Mouse (Mus musculus): ENCODE measurements around the gene Ivns1abp. TPM values are rescaled to one million over a fixed set of nuclear protein-coding genes. Genes with fewer than 3 reads are reported as not detected.
"Not testable (repeated sequence)": the region's sequence is repeated elsewhere in the genome, so short reads cannot be mapped to it uniquely, and the experiment has no call there.

The Ivns1abp gene
- total RNA-seq (2021): 100 to 1,000 TPM; 129 to 162 TPM

- DNase-seq (ENCODE audit: low spot score in 2 of 2): peak; percentile 97 to 99
- intact Hi-C loops (cut with DNase I): loop anchor here (1.0 to 5.0 kb wide), 5 partner anchors 42 to 265 kb away; no protein-coding TSS in a partner anchor
These were observed at the start of gene Ivns1abp for GRCm38 (mm10) chr1:151344283-151345108. Ivns1abp (plus strand) TSS chr1:151344477.

GRCm38 (mm10) chr1:151295486-151295885, 48.8 kb upstream of the Ivns1abp start:
- intact Hi-C loops (cut with DNase I): no loop called here

GRCm38 (mm10) chr1:151296621-151297020, 47.7 kb upstream of the Ivns1abp start:
- no peak for DNase-seq (ENCODE audit: low spot score in 2 of 2)
- intact Hi-C loops (cut with DNase I): no loop called here

More at GRCm38 (mm10) chr1:151295486-151295885, 48.8 kb upstream of the Ivns1abp start:
- DNase-seq (ENCODE audit: low spot score in 2 of 2): no peak

GRCm38 (mm10) chr1:151297025-151297424, 47.3 kb upstream of the Ivns1abp start:
- intact Hi-C loops (cut with DNase I): no loop called here

GRCm38 (mm10) chr1:151297596-151297995, 46.7 kb upstream of the Ivns1abp start:
- no peak for DNase-seq (ENCODE audit: low spot score in 2 of 2)
- intact Hi-C loops (cut with DNase I): no loop called here

More at GRCm38 (mm10) chr1:151297025-151297424, 47.3 kb upstream of the Ivns1abp start:
- no peak for DNase-seq (ENCODE audit: low spot score in 2 of 2)

- DNase-seq (ENCODE audit: low spot score in 2 of 2): no peak
- intact Hi-C loops (cut with DNase I): loop anchor here (5.0 kb wide), 1 partner anchor 41 kb away; the partner anchor contains the start of gene Ivns1abp
These were observed 42.8 kb upstream of the Ivns1abp start for GRCm38 (mm10) chr1:151301456-151301855.

- peak; percentile 36 to 78 for DNase-seq (ENCODE audit: low spot score in 2 of 2)
- intact Hi-C loops (cut with DNase I): loop anchor here (5.0 kb wide), 1 partner anchor 40 kb away; the partner anchor contains the start of gene Ivns1abp
These were observed 42.4 kb upstream of the Ivns1abp start for GRCm38 (mm10) chr1:151301904-151302303.

GRCm38 (mm10) chr1:151303265-151303664, 41.0 kb upstream of the Ivns1abp start:
- intact Hi-C loops (cut with DNase I): loop anchor here (5.0 kb wide), 1 partner anchor 39 kb away; the partner anchor contains the start of gene Ivns1abp

DNA sequence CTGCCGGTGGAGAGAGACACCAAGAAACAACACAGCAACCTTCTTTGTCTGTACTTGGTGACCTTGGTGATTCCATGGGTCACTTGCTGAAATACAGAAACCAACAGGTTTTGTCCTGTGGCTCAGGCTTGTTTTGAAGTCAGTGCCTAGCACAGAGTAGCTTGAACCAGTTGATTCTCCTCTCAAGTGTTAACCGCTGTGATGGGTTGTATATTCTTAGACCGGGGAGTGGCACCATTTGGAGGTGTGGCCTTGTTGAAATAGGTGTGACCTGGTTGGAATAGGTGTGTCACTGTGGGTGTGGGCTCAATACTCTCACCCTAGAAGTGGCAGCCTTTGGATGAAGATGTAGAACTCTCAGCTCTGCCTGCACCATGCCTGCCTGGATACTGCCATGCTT, 39.3 kb upstream of the Ivns1abp start:
- intact Hi-C loops (cut with DNase I); DNase-seq (ENCODE audit: low spot score in 2 of 2): not testable (repeated sequence)

More at GRCm38 (mm10) chr1:151303265-151303664, 41.0 kb upstream of the Ivns1abp start:
- DNase-seq (ENCODE audit: low spot score in 2 of 2): no peak

GRCm38 (mm10) chr1:151307059-151307458, 37.2 kb upstream of the Ivns1abp start:
- no peak for DNase-seq (ENCODE audit: low spot score in 2 of 2)
- intact Hi-C loops (cut with DNase I): no loop called here

DNA sequence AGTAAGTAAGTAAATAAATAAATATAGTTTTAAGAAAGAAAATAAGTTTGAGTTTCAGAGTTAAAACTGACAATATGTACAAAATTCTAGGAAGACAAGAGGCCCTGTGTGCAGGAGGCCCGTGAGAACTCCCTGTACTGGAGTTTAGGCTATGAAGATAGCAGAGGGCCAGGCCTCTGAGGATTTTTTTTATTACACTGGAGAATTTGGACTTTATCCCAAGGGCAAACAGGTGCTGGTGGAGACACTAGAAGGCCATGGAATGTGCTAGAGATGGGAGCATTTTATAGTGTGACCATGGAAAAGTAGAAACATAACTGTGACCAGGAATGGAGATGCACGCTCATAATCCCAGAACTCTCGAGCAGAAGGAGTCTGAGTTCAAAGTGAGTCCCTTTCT, 36.5 kb upstream of the Ivns1abp start:
- intact Hi-C loops (cut with DNase I): no loop called here
- DNase-seq (ENCODE audit: low spot score in 2 of 2): no peak

- intact Hi-C loops (cut with DNase I): no loop called here
- DNase-seq (ENCODE audit: low spot score in 2 of 2): no peak
These were observed 35.8 kb upstream of the Ivns1abp start for GRCm38 (mm10) chr1:151308508-151308907.

- intact Hi-C loops (cut with DNase I): no loop called here
- no peak for DNase-seq (ENCODE audit: low spot score in 2 of 2)
These were observed 33.8 kb upstream of the Ivns1abp start for GRCm38 (mm10) chr1:151310511-151310910.

DNA sequence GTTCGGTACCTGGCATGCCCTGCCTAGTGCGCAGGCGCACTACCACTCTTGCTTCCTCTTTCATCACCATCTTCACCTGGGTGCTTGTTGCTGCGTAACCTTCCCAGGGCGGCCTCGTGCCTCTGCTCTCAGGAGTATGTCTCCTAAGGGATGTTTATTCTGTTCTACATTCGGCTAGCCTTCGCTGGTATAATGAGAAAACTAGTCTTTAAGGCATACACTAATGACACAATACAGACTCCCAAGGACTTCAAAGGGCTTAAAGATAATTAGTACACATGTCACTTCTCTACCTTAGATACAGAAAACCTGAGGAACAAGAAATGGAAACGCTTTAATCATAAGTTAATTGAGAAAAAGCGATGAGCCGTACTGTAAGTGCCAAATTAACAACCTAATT, 32.9 kb upstream of the Ivns1abp start:
- no peak for DNase-seq (ENCODE audit: low spot score in 2 of 2)
- intact Hi-C loops (cut with DNase I): no loop called here

DNA sequence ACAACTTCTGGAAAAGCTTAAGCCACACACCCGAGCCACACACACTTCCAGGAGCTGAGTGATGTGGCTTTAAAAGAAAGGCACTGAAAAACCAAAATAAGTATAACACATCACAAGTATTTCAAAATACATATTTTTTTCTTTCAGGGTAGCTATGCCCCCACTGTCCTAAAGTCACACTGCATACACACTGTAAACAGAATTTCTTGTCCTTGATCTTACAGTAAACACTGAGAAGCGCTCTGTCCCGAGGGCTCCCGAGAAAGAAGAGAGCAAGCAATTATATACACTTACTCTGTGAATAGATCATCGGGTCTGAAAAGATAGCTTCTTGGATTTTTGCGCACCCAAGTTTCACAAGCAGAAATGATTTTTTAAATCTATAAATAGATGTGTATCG, 25.0 kb upstream of the Ivns1abp start:
- intact Hi-C loops (cut with DNase I): no loop called here
- DNase-seq (ENCODE audit: low spot score in 2 of 2): no peak

DNA sequence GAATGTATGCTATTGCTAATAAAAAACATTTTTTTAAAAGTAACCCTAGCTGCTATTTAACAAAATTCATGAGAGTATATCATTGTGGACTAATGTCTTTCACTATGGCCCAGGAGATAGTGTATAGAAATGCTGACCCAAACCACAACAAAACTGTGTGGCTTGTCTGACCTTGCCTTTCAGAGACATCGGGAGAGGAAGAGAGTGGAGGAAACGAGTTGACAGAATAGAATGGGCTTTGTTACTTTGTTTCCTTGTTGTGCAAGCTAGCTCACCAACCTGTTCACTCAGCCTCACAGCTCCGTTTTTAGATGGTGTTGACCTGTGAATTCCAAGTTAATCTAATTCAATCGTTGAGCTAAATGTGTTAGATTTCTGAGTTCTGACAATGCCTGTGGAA, 23.9 kb upstream of the Ivns1abp start:
- intact Hi-C loops (cut with DNase I): no loop called here
- no peak for DNase-seq (ENCODE audit: low spot score in 2 of 2)

DNA sequence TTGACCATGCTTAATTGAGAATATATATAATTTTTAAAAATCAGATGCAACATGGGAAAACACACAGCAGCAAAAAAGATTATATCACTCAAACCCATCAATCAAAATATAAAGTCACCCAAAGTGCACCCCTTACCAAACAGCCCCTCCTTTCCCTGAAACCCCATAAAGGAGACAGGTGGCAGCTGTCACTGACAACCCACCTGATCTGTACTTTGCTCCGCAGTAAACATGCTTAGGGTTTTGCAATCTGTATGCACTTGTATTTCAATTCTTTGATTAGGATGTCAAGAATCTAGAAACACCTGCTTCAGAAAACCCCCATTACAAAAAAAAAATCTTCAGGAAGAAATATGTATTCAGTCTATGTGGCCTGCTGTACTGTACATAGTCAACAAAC, 18.9 kb upstream of the Ivns1abp start:
- intact Hi-C loops (cut with DNase I): no loop called here
- DNase-seq (ENCODE audit: low spot score in 2 of 2): no peak

- no peak for DNase-seq (ENCODE audit: low spot score in 2 of 2)
- intact Hi-C loops (cut with DNase I): no loop called here
These were observed 15.8 kb upstream of the Ivns1abp start for GRCm38 (mm10) chr1:151328341-151329097.

GRCm38 (mm10) chr1:151329601-151330000, 14.7 kb upstream of the Ivns1abp start:
- intact Hi-C loops (cut with DNase I): no loop called here
- DNase-seq (ENCODE audit: low spot score in 2 of 2): no peak

DNA sequence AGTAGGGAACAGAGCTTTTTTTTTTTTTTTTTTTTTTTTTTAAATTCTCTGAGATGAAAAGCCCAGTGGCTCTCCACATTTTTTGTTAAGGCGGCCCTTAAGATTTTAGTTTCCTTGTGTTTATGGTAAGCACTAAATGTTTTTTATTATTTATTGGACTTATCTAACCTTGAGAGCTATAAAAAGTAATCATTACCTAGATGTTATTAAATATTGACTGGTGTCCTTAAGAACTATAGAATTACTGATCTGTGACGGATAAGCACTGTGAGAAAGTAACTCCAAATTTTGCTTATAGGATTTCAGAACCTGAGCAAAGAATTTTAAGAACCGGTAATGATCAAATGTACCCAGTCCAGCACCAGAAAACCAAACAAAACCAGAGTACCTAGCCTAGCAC, 11.5 kb upstream of the Ivns1abp start:
- intact Hi-C loops (cut with DNase I): no loop called here
- no peak for DNase-seq (ENCODE audit: low spot score in 2 of 2)
